Mouse (Mus musculus) CD4-positive naive resting alpha-beta T cell, adult 57 days (primary cell): ENCODE results near the gene Slc2a6. TPM values are rescaled to one million over a fixed set of nuclear protein-coding genes. Genes with fewer than 3 reads are reported as not detected.

ENCODE experiments used
- total RNA-seq: library from RNA; stranded (reverse); gene quantifications from one replicate; pipeline ENCODE4 v1.2.4, GENCODE M21; 2023

Slc2a6 gene
- total RNA-seq: 1.6 TPM

DNA sequence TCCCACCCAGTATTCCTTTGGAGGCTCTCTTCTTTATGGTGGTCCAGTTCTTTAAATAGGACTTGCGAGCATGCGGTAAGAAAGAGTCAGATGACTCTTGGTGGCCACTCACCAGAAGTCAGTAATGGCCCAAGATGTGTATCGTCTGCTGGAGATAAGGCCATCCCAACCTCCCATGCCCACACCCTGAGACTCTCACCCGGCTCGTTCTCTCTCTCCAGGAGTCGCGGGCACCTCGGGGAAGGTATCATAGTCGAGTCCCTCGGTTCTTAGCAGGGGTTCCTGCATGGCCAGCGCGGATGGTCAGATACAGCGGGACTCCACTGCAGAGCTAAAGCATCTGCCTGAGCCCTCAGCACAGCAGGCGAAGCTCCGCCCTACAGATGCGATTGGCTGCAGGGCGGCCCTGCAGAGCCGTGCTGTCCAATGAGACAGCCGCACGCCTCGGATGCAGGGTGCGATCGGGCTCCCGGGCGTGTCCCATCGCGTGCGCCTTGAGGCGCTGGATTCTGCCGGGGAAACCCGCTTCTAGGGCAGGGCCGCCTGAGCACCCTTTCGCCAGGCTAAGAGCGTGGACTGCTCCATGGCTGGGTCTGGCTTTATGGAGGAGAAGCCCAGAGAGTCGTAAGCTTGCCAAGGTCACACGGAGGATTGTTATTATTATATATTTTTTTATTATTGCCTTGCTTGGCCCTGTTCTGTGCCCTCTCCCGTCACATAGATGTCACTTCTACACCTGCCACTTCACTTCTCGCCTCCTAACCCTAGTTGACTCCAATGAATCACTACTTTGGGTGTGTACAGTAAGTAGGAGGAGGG lies at the start of gene Slc2a6:
Gene Slc2a6, minus strand, starts transcription at position 381 of the 819 bp plus-strand sequence.

DNA sequence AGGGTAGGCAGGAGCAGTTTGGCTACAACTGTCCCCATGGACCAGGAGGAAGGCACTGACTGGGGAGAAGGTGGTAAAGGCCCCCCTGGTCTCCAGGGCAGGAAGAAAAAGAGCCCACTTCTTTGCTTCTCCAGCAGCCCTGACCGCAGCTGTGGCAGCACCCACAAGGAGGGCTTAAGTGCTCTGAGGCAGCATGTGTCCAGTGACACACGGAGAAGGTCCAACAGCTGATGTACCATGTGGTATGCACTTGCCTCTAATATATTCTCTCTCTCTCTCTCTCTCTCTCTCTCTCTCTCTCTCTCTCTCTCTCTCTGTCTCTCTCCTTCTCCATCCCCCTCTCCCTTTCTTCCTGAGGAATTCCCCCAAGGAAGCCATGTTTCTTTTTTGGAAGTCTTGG lies 44.2 kb upstream of the Slc2a6 start, which contains the start of gene Mymk:
Gene Mymk, minus strand, starts transcription at position 202 of the 400 bp plus-strand sequence.

DNA sequence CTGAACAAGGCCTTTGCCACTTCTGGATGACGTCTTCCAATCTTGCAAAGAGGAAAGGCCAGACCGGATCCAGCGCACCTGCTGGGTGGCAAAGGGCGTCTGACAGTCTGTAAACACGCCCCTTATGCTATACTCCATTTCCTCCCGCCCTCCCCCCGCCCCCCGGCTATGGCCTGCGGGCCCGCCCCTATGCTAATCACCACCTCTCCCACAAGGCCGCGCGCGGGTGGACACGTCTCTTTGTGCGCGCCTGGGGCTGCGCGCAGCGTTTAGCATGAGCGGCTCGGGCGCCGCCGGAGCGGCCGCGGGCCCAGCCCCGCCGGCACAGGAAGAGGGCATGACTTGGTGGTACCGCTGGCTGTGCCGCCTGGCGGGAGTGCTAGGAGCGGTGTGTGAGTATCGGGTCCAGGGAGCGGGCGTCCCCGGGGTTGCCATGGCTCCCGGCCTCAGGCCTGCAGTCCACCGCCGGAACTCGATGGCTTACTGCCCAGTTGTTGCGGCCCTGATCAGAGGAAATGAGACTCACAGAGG lies 18.0 kb downstream of the Slc2a6 start, which contains the start of gene Cacfd1:
Gene Cacfd1, plus strand, starts transcription at position 213 of the 531 bp plus-strand sequence.

DNA sequence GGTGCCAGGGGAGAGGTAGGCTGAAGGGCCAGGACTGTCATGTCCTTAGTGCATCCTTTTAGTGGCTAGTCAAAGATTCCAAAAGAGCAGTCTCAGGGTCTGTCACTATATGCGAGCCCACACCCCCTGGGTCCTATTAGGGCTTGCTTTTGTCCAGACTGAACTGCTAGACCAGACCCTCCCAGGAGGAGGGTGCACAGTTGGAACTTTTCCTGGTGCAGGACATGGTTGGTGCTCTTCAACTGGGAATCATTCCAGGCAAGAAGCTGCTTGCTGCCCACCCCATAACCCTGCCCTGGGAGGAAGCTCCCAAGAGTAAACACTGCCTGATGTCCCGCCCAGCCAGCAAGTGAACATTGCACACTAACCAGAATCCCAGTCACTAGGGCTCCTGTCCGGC lies 54.7 kb downstream of the Slc2a6 start, which contains the start of gene Adamts13:
Gene Adamts13, plus strand, starts transcription at position 301 of the 400 bp plus-strand sequence.

Other genes with a start within 250 kb of the Slc2a6 start
- not detected for gene Abo, start 163.0 kb downstream of the Slc2a6 start, total RNA-seq
- 59.3 TPM for gene Surf6, start 125.1 kb downstream of the Slc2a6 start, total RNA-seq
- gene Med22, start 117.3 kb downstream of the Slc2a6 start, total RNA-seq: 20.6 TPM
- 873 TPM for gene Rpl7a, start 117.2 kb downstream of the Slc2a6 start, total RNA-seq
- gene Surf2, start 111.6 kb downstream of the Slc2a6 start, total RNA-seq: 42.9 TPM
- 67.4 TPM for gene Surf1, start 111.5 kb downstream of the Slc2a6 start, total RNA-seq
- gene Surf4, start 94.1 kb downstream of the Slc2a6 start, total RNA-seq: 75.3 TPM
- not detected for gene Stkld1, start 94.0 kb downstream of the Slc2a6 start, total RNA-seq
- gene Rexo4, start 63.6 kb downstream of the Slc2a6 start, total RNA-seq: 72.2 TPM
- not detected for gene Adamts13, start 54.6 kb downstream of the Slc2a6 start, total RNA-seq
- 37.2 TPM for gene Cacfd1, start 18.1 kb downstream of the Slc2a6 start, total RNA-seq
- not detected for gene Mymk, start 44.2 kb upstream of the Slc2a6 start, total RNA-seq
- 0.59 TPM for gene Adamtsl2, start 51.4 kb upstream of the Slc2a6 start, total RNA-seq
- gene Fam163b, start 114.5 kb upstream of the Slc2a6 start, total RNA-seq: 0.18 TPM
- not detected for gene Dbh, start 137.2 kb upstream of the Slc2a6 start, total RNA-seq
- gene Sardh, start 220.3 kb upstream of the Slc2a6 start, total RNA-seq: 1.6 TPM